Mouse (Mus musculus) hindbrain, postnatal 0 days (tissue): ENCODE measurements around the gene Wsb1. TPM values are rescaled to one million over a fixed set of nuclear protein-coding genes. Genes with fewer than 3 reads are reported as not detected.
A peak's percentile ranks its signal among the peaks of the same experiment; 100 is the strongest.

Source experiments
- ATAC-seq: fragments of 200-750 bp; cut with Nextera tagmentation; 2 replicates; pipeline ENCODE4 v1.8.0; 2017; ENCODE audit warnings: mild to moderate bottlenecking, moderate TSS enrichment, moderate library complexity
- DNase-seq: peaks from one replicate; pipeline ENCODE4 v3.0.0-alpha.2; 2015; ENCODE audit warnings: low spot score
- H3K27ac ChIP-seq: fragments of 300-500 bp; sonication (generic); 2 replicates; pipeline ENCODE4 v1.5.1; 2014; ENCODE audit warnings: mild to moderate bottlenecking
- H3K27me3 ChIP-seq: fragments of 300-500 bp; sonication (generic); 2 replicates; pipeline ENCODE4 v1.6.1; 2014; ENCODE audit warnings: low read length, mixed read lengths; ENCODE audit not compliant: insufficient read depth
- H3K36me3 ChIP-seq: fragments of 300-500 bp; sonication (generic); 2 replicates; pipeline ENCODE4 v1.6.1; 2014; ENCODE audit warnings: low read length, mixed read lengths; ENCODE audit not compliant: insufficient read depth
- H3K4me1 ChIP-seq: fragments of 300-500 bp; sonication (generic); 2 replicates; pipeline ENCODE4 v1.6.1; 2014; ENCODE audit warnings: antibody characterized with exemption, low read length, mixed read lengths; ENCODE audit not compliant: insufficient read depth
- H3K4me2 ChIP-seq: fragments of 300-500 bp; sonication (generic); 2 replicates; pipeline ENCODE4 v1.6.1; 2014; ENCODE audit warnings: low read depth, mild to moderate bottlenecking, low read length, moderate library complexity, mixed read lengths
- H3K4me3 ChIP-seq: fragments of 300-500 bp; sonication (generic); 2 replicates; pipeline ENCODE4 v1.5.1; 2014; ENCODE audit warnings: low read length
- H3K9ac ChIP-seq: fragments of 300-500 bp; sonication (generic); replicated peaks from 2 replicates; pipeline ENCODE4 v1.6.1; 2014; ENCODE audit warnings: mild to moderate bottlenecking, low read length, moderate library complexity, mixed read lengths
- H3K9me3 ChIP-seq: fragments of 300-500 bp; sonication (generic); 2 replicates; pipeline ENCODE4 v1.6.1; 2016; ENCODE audit warnings: low read length, mixed read lengths
- CTCF ChIP-seq: IDR thresholded peaks from 2 replicates; pipeline ENCODE4 v1.5.1; 2016; ENCODE audit warnings: antibody characterized with exemption, control low read depth, low read depth
- WGBS: fragments of 180-500 bp; shearing (Covaris S2); extraction: QIAGEN DNeasy Blood & Tissue Kit; methylation state at CpG from one replicate; pipeline ENCODE4 v1.1.7; 2014; 5-methylcytosine and 5-hydroxymethylcytosine counted together
- polyA plus RNA-seq: library from polyadenylated mRNA; unstranded; fragments of >200 nt; fragmentation: Nextera tagmentation; extraction: Ambion mirVana; gene quantifications from 2 replicates; pipeline ENCODE4 v1.2.1, GENCODE M21; 2015
- total RNA-seq: library from RNA; depleted of rRNA; stranded (reverse); fragments of >200 nt; gene quantifications from 2 replicates; pipeline ENCODE4 v1.2.3, GENCODE M21; 2014

The Wsb1 gene
- total and polyA plus RNA-seq, 2 experiments from 2014 or later, result 202 to 216 TPM

DNA sequence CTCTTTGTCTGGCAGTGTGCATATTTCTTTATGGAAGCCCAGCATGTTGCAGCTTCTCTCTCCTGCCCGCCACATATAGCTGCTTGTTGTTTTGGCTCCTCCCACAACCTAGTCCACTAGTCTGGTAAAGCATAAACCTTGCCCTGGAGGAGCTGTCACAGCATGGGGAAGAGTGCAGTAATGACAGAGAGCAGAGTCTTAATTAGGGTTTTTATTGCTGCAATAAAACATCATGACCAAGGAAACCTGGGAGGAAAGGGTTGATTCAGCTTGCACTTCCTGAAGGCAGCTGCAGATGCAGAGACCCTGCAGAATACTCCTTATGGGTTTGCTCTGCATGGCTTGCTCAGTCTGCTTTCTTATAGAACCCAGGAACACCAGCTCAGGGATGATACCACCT lies 39.5 kb upstream of the Wsb1 start:
- Histone ChIP-seq H3K9ac (no peak overlapping the region), H3K36me3 (no peaks in the 10 kb centered on the region), H3K27me3 (no peaks in the 10 kb centered on the region), H3K9me3 (no peaks in the 10 kb centered on the region), H3K4me1 (no peaks in the 10 kb centered on the region), H3K4me3 (no peak overlapping the region), H3K4me2 (no peak overlapping the region), H3K27ac (no peak overlapping the region)
- TF ChIP-seq CTCF, result no peak
- ATAC-seq (no peak), DNase-seq (no peak)
- 21% methylated on average over 1 of the region's 1 CpGs for WGBS

- no peaks in the 10 kb centered on the region for H3K36me3 ChIP-seq
- no peaks in the 10 kb centered on the region for H3K9me3 ChIP-seq
- no peaks in the 10 kb centered on the region for H3K4me1 ChIP-seq
- no peak overlapping the region for H3K9ac ChIP-seq
- H3K27ac ChIP-seq, result no peak overlapping the region
- ATAC-seq (no peak), DNase-seq (no peak)
- no peak overlapping the region for H3K4me2 ChIP-seq
- no peaks in the 10 kb centered on the region for H3K27me3 ChIP-seq
- 92% methylated on average over 3 of the region's 3 CpGs for WGBS
- no peak overlapping the region for H3K4me3 ChIP-seq
- no peak for TF ChIP-seq CTCF
These were observed 38.6 kb upstream of the Wsb1 start for GRCm38 (mm10) chr11:79293025-79293424.

GRCm38 (mm10) chr11:79292130-79292529 lies 37.7 kb upstream of the Wsb1 start:
- Histone ChIP-seq H3K9me3 (no peaks in the 10 kb centered on the region), H3K4me2 (no peak overlapping the region), H3K36me3 (no peaks in the 10 kb centered on the region), H3K4me3 (no peak overlapping the region), H3K27ac (no peak overlapping the region), H3K27me3 (no peaks in the 10 kb centered on the region), H3K9ac (no peak overlapping the region), H3K4me1 (no peaks in the 10 kb centered on the region)
- no peak for TF ChIP-seq CTCF
- ATAC-seq (no peak), DNase-seq (no peak)
- WGBS, result 73% methylated on average over 3 of the region's 3 CpGs

GRCm38 (mm10) chr11:79291651-79292050 lies 37.2 kb upstream of the Wsb1 start:
- H3K27ac ChIP-seq, result no peak overlapping the region
- H3K36me3 ChIP-seq, result no peaks in the 10 kb centered on the region
- H3K4me2 ChIP-seq, result no peak overlapping the region
- TF ChIP-seq CTCF, result no peak
- no peaks in the 10 kb centered on the region for H3K4me1 ChIP-seq
- DNase-seq (no peak), ATAC-seq (no peak)
- H3K9me3 ChIP-seq, result no peaks in the 10 kb centered on the region
- 85% methylated on average over 5 of the region's 5 CpGs for WGBS
- no peak overlapping the region for H3K4me3 ChIP-seq
- no peak overlapping the region for H3K9ac ChIP-seq
- H3K27me3 ChIP-seq, result no peaks in the 10 kb centered on the region

DNA sequence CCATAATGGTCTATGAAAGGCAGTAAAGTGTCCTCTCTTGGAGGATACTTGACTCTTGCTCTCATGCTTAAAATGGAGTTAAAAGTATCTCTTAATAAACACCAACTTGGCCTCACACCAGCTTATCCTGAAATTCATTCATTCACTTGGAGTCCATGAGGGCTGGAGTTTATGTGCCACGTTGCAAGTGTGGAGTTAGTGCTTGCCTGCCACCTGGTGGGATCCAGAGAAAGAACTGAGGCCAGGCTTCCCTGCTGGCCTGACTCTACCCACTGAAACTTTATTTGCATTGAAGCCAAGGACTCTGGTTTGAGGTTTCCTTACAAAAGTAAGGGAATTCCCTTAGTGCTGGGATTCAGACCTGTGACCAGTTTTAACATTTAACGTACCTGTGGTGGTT lies 36.0 kb upstream of the Wsb1 start:
- no peaks in the 10 kb centered on the region for H3K36me3 ChIP-seq
- H3K9me3 ChIP-seq, result no peaks in the 10 kb centered on the region
- WGBS, result 47% methylated on average over 2 of the region's 2 CpGs
- H3K4me3 ChIP-seq, result no peak overlapping the region
- TF ChIP-seq CTCF, result peak; percentile 76
- H3K4me2 ChIP-seq, result no peak overlapping the region
- no peak overlapping the region for H3K27ac ChIP-seq
- H3K9ac ChIP-seq, result no peak overlapping the region
- H3K4me1 ChIP-seq, result no peaks in the 10 kb centered on the region
- ATAC-seq, result no peak
- peak; percentile 64 for DNase-seq
- H3K27me3 ChIP-seq, result no peaks in the 10 kb centered on the region

DNA sequence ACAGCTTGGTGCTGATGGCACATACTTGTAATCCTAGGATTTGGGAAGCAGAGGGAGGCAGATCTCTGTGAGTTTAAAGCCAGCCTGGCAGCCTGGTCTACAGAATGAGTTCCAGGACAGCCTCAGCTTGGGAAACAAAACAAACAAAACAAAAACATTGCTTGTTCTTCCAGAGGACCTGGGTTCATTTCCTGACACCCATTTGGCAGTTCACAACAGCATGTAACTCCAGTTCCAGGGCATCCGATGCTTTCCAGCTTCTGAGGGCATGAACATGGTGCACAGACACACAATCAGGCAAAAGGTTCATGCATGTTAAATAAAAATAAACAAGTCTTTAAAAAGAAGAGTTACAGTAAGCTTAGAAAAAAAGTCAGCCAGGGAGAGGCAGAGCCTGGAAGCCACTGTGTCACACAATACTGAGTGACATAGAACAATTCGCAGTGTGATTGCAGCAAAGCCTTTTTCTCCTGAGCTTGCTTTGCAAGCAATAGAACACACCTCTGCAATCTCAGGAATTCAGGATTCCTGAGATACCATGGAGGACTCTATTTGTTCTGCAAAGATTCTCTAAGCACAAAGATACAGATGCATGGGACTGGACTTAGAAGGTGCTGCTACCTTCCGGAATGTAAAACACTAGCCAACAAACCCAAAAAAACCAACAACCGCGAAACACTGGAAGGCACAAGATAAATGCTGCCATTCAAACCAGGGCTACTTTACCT lies 34.6 kb upstream of the Wsb1 start:
- no peak overlapping the region for H3K27ac ChIP-seq
- H3K9ac ChIP-seq, result no peak overlapping the region
- H3K4me3 ChIP-seq, result no peak overlapping the region
- no peaks in the 10 kb centered on the region for H3K9me3 ChIP-seq
- ATAC-seq (no peak), DNase-seq (no peak)
- TF ChIP-seq CTCF, result no peak
- no peaks in the 10 kb centered on the region for H3K36me3 ChIP-seq
- H3K27me3 ChIP-seq, result no peaks in the 10 kb centered on the region
- no peaks in the 10 kb centered on the region for H3K4me1 ChIP-seq
- no peak overlapping the region for H3K4me2 ChIP-seq
- WGBS, result 91% methylated on average over 5 of the region's 5 CpGs

DNA sequence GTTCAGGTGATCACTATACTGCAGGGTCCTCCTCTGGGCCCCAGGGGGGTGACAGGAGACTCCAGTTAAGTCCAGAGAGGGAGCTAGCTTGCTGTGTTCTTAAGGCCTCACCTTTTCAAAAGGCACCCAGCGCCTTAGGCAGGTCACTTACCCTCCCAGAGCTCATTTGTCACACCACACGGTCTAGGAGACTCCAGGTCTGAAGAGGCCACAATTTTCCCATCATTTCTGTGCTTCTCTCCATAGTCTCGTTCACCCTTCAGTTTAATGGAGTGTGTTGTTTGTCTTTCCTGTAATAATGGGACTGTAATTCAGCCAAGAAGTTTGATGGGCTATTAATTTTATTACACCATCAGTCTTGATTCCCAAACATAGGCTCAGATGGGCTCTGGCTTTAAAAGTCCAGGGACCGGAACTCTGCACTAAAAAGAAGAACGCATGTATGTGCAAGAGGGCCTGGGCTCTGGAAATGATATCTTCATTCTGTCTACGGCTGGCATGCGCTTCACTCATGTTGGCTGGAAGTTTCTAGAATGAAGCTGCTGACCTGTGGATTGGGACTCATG lies 33.9 kb upstream of the Wsb1 start:
- DNase-seq (no peak), ATAC-seq (no peak)
- H3K4me2 ChIP-seq, result no peak overlapping the region
- no peak overlapping the region for H3K27ac ChIP-seq
- H3K27me3 ChIP-seq, result no peaks in the 10 kb centered on the region
- no peak overlapping the region for H3K4me3 ChIP-seq
- no peaks in the 10 kb centered on the region for H3K9me3 ChIP-seq
- H3K4me1 ChIP-seq, result no peaks in the 10 kb centered on the region
- H3K36me3 ChIP-seq, result no peaks in the 10 kb centered on the region
- no peak overlapping the region for H3K9ac ChIP-seq
- 78% methylated on average over 7 of the region's 7 CpGs for WGBS
- no peak for TF ChIP-seq CTCF
